Mouse (Mus musculus) hindbrain, embryonic 14.5 days (tissue): ENCODE data around the gene Sema7a. TPM values are rescaled to one million over a fixed set of nuclear protein-coding genes. Genes with fewer than 3 reads are reported as not detected.
A peak's percentile ranks its signal among the peaks of the same experiment; 100 is the strongest.

ENCODE experiments used
- ATAC-seq: fragments of 200-750 bp; cut with Nextera tagmentation; 2 replicates; pipeline ENCODE4 v1.8.0; 2017; ENCODE audit warnings: moderate number of reproducible peaks, mild to moderate bottlenecking, moderate TSS enrichment, moderate library complexity; ENCODE audit not compliant: low FRiP score
- DNase-seq: peaks from one replicate; pipeline ENCODE4 v3.0.0-alpha.2; 2015; ENCODE audit warnings: low spot score
- H3K27ac ChIP-seq: fragments of 300-500 bp; sonication (generic); 2 replicates; pipeline ENCODE4 v1.5.1; 2014; ENCODE audit warnings: mild to moderate bottlenecking, moderate library complexity
- H3K27me3 ChIP-seq: fragments of 300-500 bp; sonication (generic); 2 replicates; pipeline ENCODE4 v1.6.1; 2014; ENCODE audit warnings: mild to moderate bottlenecking, low read length, mixed read lengths; ENCODE audit not compliant: control insufficient read depth, insufficient read depth
- H3K36me3 ChIP-seq: fragments of 300-500 bp; sonication (generic); replicated peaks from 2 replicates; pipeline ENCODE4 v1.6.1; 2014; ENCODE audit not compliant: control insufficient read depth, insufficient read depth
- H3K4me1 ChIP-seq: fragments of 300-500 bp; sonication (generic); replicated peaks from 2 replicates; pipeline ENCODE4 v1.6.1; 2014; ENCODE audit warnings: antibody characterized with exemption, low read length, mixed read lengths; ENCODE audit not compliant: control insufficient read depth, insufficient read depth
- H3K4me2 ChIP-seq: fragments of 300-500 bp; sonication (generic); replicated peaks from 2 replicates; pipeline ENCODE4 v1.6.1; 2014; ENCODE audit warnings: mild to moderate bottlenecking, moderate library complexity
- H3K4me3 ChIP-seq: fragments of 300-500 bp; sonication (generic); replicated peaks from 2 replicates; pipeline ENCODE4 v1.5.1; 2014; ENCODE audit warnings: mild to moderate bottlenecking, low read length
- H3K9ac ChIP-seq: fragments of 300-500 bp; sonication (generic); 2 replicates; pipeline ENCODE4 v1.6.1; 2014
- H3K9me3 ChIP-seq: fragments of 300-500 bp; sonication (generic); 2 replicates; pipeline ENCODE4 v1.6.1; 2016; ENCODE audit warnings: low read length; ENCODE audit not compliant: control insufficient read depth
- WGBS: fragments of 180-500 bp; shearing (Covaris S2); extraction: QIAGEN DNeasy Blood & Tissue Kit; methylation state at CpG from one replicate; pipeline ENCODE4 v1.1.7; 2014; 5-methylcytosine and 5-hydroxymethylcytosine counted together
- polyA plus RNA-seq: library from polyadenylated mRNA; unstranded; fragments of >200 nt; fragmentation: Nextera tagmentation; extraction: Ambion mirVana; gene quantifications from 2 replicates; pipeline ENCODE4 v1.2.1, GENCODE M21; 2014

Sema7a gene
- polyA plus RNA-seq, 1 experiment from 2014 or later = 6.3 TPM

GRCm38 (mm10) chr9:57954962-57955744, 15.2 kb downstream of the Sema7a start:
- Histone ChIP-seq H3K36me3 (peaks cover 57% of the 10 kb centered on the region), H3K9me3 (no peaks in the 10 kb centered on the region), H3K4me1 (peaks cover 8% of the 10 kb centered on the region), H3K27me3 (no peaks in the 10 kb centered on the region), H3K27ac (no peak overlapping the region), H3K4me3 (no peak overlapping the region), H3K9ac (no peak overlapping the region), H3K4me2 (no peak overlapping the region)
- ATAC-seq (no peak), DNase-seq (no peak)
- WGBS = 90% methylated on average over 12 of the region's 12 CpGs

- no peak overlapping the region for H3K4me3 ChIP-seq
- peaks cover 63% of the 10 kb centered on the region for H3K36me3 ChIP-seq
- H3K4me1 ChIP-seq = peaks cover 3% of the 10 kb centered on the region; the same call in 1 of the 2 replicates
- no peaks in the 10 kb centered on the region for H3K27me3 ChIP-seq
- no peaks in the 10 kb centered on the region for H3K9me3 ChIP-seq
- DNase-seq (no peak), ATAC-seq (no peak)
- 86% methylated on average over 6 of the region's 6 CpGs for WGBS
- H3K27ac ChIP-seq = no peak overlapping the region
- no peak overlapping the region for H3K9ac ChIP-seq
- H3K4me2 ChIP-seq = no peak overlapping the region
Observed at GRCm38 (mm10) chr9:57955764-57956163, 15.9 kb downstream of the Sema7a start.

DNA sequence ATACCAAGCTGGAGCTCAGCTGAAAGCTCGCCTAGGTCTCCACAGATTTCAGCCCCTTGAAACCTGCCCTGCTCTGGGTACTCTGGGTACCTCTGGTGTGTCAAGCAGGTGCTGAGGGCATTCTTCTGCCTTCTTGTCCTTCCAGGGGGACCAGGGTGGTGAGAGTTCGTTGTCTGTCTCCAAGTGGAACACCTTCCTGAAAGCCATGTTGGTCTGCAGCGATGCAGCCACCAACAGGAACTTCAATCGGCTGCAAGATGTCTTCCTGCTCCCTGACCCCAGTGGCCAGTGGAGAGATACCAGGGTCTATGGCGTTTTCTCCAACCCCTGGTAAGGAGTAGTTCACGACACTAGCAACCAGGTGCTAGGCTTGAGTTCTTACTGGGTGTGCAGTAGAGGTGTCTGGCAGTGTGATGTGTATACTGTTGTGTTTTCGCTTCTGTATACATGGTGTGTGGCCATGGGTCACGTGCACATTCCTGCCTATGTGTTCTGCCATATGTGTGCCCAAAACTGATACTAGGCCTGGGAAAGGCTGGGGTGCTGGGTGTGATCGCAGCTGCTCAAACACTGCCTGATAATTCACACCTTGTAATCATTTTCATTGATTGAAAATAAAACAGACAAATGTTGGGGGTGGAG, 16.4 kb downstream of the Sema7a start:
- no peak for ATAC-seq
- 88% methylated on average over 9 of the region's 9 CpGs for WGBS
- no peak overlapping the region for H3K4me2 ChIP-seq
- no peak overlapping the region for H3K9ac ChIP-seq
- H3K27me3 ChIP-seq = no peaks in the 10 kb centered on the region
- H3K4me1 ChIP-seq = no peaks in the 10 kb centered on the region; the same call in 1 of the 2 replicates
- peaks cover 68% of the 10 kb centered on the region for H3K36me3 ChIP-seq
- H3K9me3 ChIP-seq = no peaks in the 10 kb centered on the region
- no peak overlapping the region for H3K4me3 ChIP-seq
- no peak overlapping the region for H3K27ac ChIP-seq
- DNase-seq = no peak

DNA sequence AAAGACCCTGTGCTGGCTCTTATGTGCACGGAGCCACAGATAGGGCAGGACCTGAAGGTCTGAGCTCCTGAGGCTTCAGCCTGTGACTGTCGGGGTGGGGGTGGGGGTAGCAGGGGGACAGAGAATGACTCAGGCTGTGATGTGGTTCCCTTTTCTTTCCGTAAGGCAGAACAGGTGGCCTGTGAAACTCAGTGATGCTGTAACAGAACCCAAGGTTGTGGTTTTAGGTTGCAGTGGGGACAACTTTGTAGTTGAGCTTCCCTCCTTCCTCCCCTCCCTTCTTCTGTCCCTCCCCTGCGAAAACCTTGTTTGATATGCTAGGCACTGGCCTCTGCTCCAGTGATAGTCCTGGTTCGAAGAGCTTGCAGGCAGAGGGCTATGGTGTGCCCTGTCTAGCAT, 16.9 kb downstream of the Sema7a start:
- DNase-seq = no peak
- Histone ChIP-seq H3K36me3 (peaks cover 73% of the 10 kb centered on the region), H3K27ac (no peak overlapping the region), H3K9ac (no peak overlapping the region), H3K4me3 (no peak overlapping the region), H3K4me1 (no peaks in the 10 kb centered on the region; the same call in 1 of the 2 replicates), H3K4me2 (no peak overlapping the region), H3K27me3 (no peaks in the 10 kb centered on the region), H3K9me3 (no peaks in the 10 kb centered on the region)
- no peak for ATAC-seq
- 90% methylated on average over 5 of the region's 5 CpGs for WGBS

DNA sequence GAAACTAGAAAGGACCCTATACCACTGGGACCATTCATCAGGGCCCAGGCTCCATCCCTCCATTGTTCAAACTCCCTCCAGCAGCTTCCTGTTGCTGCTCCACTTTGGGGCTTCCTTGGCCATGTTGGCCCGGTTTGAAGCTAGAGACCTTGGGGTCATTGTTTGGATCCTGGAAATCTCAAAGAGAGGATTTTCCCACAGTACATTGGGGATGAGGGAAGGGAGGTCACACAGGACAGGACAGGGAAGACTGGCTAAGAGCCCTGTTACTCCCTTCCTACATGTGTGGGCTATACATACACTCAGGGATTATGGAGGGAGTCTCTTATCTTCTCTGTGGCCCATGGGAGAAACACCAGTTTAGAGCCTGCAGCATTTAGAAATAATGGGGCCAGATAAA, 18.7 kb downstream of the Sema7a start:
- WGBS = 72% methylated on average over 1 of the region's 1 CpGs

DNA sequence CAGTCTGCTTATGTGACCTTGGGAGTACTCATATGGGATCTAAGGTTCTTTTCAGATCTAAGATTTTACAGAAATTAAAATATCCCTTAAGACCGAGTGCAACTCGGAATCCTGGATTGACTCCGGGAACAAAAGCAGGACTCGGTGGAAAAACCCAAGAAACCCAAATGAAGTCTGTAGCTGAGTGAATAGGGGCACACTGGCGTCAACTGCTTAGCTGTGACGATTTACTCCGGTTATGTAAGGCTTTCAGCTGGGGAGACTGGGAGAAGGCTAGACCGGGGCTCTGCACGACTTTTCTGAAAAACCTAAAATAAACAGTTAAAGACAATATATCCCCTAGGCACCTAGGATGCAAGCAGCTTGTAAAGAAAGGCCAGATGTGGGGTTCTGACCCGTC, 19.5 kb downstream of the Sema7a start:
- peaks cover 75% of the 10 kb centered on the region for H3K36me3 ChIP-seq
- ATAC-seq = no peak

More for the DNA sequence above, 18.7 kb downstream of the Sema7a start:
- Histone ChIP-seq H3K9me3 (no peaks in the 10 kb centered on the region), H3K4me2 (no peak overlapping the region), H3K27me3 (no peaks in the 10 kb centered on the region), H3K4me3 (no peak overlapping the region), H3K9ac (no peak overlapping the region), H3K27ac (no peak overlapping the region), H3K36me3 (peaks cover 75% of the 10 kb centered on the region), H3K4me1 (no peaks in the 10 kb centered on the region)
- no peak for ATAC-seq
- no peak for DNase-seq

DNA sequence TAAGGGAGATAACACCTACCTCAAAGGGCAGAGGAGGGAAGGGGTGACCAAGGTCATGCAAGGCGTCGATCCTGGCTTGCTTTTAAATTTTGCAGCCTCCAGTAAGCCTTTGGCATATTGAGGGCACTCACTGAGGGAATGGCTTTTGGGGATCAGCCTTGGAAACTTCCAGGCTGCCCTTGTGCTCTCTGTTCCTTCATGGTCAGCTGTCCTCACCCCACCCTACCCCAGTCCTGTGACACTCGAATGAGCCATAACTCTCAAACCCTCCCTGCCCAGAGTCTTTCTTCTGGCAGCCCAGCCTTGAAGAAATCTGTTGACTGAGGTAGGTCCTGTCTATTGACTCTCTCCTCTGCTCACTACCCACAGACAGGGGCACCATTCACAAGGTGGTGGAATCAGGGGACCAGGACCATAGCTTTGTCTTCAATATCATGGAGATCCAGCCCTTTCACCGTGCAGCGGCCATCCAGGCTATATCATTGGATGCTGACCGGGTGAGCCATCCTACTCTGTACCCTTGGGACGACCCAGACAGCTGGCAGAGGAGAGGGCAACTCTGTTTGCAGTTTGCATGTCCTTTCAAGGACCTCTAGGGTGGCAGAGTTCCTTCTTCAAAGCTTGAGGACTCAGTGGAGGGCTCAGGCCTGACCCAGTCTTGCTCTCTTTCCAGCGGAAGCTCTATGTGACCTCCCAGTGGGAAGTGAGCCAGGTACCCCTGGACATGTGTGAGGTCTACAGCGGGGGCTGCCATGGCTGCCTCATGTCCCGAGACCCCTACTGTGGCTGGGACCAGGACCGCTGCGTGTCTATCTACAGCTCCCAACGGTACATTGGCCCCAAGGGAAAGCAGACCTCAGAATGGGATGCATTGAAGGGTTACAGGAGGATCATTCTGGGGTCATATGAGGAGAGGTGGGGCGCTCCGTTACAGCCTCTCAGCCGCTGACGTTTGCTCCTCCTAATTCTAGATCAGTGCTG, 20.3 kb downstream of the Sema7a start:
- DNase-seq = no peak
- WGBS = 89% methylated on average over 17 of the region's 17 CpGs
- no peak overlapping the region for H3K4me3 ChIP-seq
- H3K27me3 ChIP-seq = no peaks in the 10 kb centered on the region
- no peak overlapping the region for H3K4me2 ChIP-seq
- H3K27ac ChIP-seq = no peak overlapping the region
- H3K36me3 ChIP-seq = peaks cover 67% of the 10 kb centered on the region
- H3K4me1 ChIP-seq = no peaks in the 10 kb centered on the region
- no peaks in the 10 kb centered on the region for H3K9me3 ChIP-seq
- ATAC-seq = no peak
- no peak overlapping the region for H3K9ac ChIP-seq

More for the DNA sequence above, 19.5 kb downstream of the Sema7a start:
- no peak for DNase-seq
- no peak overlapping the region for H3K27ac ChIP-seq
- H3K9me3 ChIP-seq = no peaks in the 10 kb centered on the region
- WGBS = 83% methylated on average over 10 of the region's 10 CpGs
- H3K4me2 ChIP-seq = no peak overlapping the region
- no peak overlapping the region for H3K9ac ChIP-seq
- H3K4me1 ChIP-seq = no peaks in the 10 kb centered on the region
- no peaks in the 10 kb centered on the region for H3K27me3 ChIP-seq
- H3K4me3 ChIP-seq = no peak overlapping the region

GRCm38 (mm10) chr9:57961226-57961625, 21.3 kb downstream of the Sema7a start:
- H3K36me3 ChIP-seq = peaks cover 57% of the 10 kb centered on the region
- ATAC-seq (no peak), DNase-seq (no peak)
- WGBS = 89% methylated on average over 15 of the region's 15 CpGs
- H3K9ac ChIP-seq = no peak overlapping the region
- no peak overlapping the region for H3K4me3 ChIP-seq
- H3K4me2 ChIP-seq = no peak overlapping the region
- no peaks in the 10 kb centered on the region for H3K4me1 ChIP-seq
- H3K27ac ChIP-seq = peak overlapping the region; percentile 22; the same call in 1 of the 2 replicates
- H3K27me3 ChIP-seq = no peaks in the 10 kb centered on the region
- H3K9me3 ChIP-seq = no peaks in the 10 kb centered on the region
